Mouse (Mus musculus): ENCODE measurements around the gene Lrrc34. TPM values are rescaled to one million over a fixed set of nuclear protein-coding genes. Genes with fewer than 3 reads are reported as not detected.
A peak's percentile ranks its signal among the peaks of the same experiment; 100 is the strongest.

The Lrrc34 gene
- total and polyA plus RNA-seq, 2 experiments from 2014 or later: 1.1 to 2.0 TPM

DNA sequence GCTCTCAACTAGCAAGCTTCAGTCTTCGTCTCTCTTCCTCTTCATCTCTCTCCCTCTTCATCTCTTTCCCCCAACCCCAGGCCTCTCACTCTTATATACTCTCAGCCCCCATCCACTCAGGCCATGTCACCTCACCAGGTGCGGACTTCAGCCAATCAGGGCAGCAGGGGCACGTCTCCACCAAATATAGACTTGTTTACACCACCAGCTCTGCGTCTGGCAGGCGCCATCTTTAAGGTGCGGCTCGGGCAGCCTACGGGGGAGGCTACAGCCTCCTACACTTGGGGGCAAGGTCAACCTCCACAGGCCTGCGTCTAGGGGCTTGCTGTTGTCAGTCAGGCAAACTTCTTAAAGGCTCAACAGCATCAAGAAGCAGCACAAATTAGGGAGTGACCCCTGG lies 10.8 kb upstream of the Lrrc34 start:
- H3K9ac ChIP-seq (replicated peaks; ENCODE audit: low read length, poor library complexity, severe bottlenecking): no peak overlapping the region
- H3K9me3 ChIP-seq (ENCODE audit: low read length): no peaks in the 10 kb centered on the region
- DNase-seq (ENCODE audit: low spot score) (no peak), ATAC-seq (ENCODE audit: low FRiP score) (no peak)
- 87% methylated on average over 9 of the region's 9 CpGs for WGBS
- no peaks in the 10 kb centered on the region for H3K36me3 ChIP-seq (ENCODE audit: insufficient read depth, low read length)
- H3K4me1 ChIP-seq (ENCODE audit: insufficient read depth, low read length): no peaks in the 10 kb centered on the region
- no peak overlapping the region for H3K4me2 ChIP-seq (ENCODE audit: low read depth, low read length, poor library complexity, severe bottlenecking)
- no peak for TF ChIP-seq CTCF (IDR thresholded peaks at IDR 0.05)
- H3K27me3 ChIP-seq (ENCODE audit: insufficient read depth, low read length): no peaks in the 10 kb centered on the region
- H3K27ac ChIP-seq (ENCODE audit: low read depth, low read length): no peak overlapping the region
- H3K4me3 ChIP-seq (ENCODE audit: low read depth, low read length): no peak overlapping the region

DNA sequence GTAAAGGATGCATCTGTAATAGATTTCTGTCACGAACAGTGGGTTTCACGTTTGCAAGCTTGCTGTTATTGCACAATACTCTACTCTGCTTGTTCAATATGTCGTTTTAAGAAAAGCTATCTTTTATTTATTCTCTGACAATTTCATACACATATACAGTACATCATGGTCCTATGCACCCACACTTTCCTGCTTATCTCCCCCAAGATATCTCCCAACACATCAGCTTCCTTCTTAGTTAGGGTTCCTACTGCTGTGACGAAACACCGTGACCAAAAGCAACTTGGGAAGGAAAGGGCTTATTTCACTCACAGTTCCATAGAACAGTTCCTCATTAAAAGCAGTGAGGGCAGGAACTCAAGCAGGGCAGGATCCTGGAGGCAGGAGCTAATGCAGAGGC lies 8.3 kb upstream of the Lrrc34 start:
- no peak for TF ChIP-seq CTCF (IDR thresholded peaks at IDR 0.05)
- Histone ChIP-seq H3K27ac (ENCODE audit: low read depth, low read length) (no peak overlapping the region), H3K4me2 (ENCODE audit: low read depth, low read length, poor library complexity, severe bottlenecking) (no peak overlapping the region), H3K4me3 (ENCODE audit: low read depth, low read length) (no peak overlapping the region), H3K27me3 (ENCODE audit: insufficient read depth, low read length) (no peaks in the 10 kb centered on the region), H3K9me3 (ENCODE audit: low read length) (no peaks in the 10 kb centered on the region), H3K4me1 (ENCODE audit: insufficient read depth, low read length) (no peaks in the 10 kb centered on the region), H3K36me3 (ENCODE audit: insufficient read depth, low read length) (no peaks in the 10 kb centered on the region), H3K9ac (replicated peaks; ENCODE audit: low read length, poor library complexity, severe bottlenecking) (no peak overlapping the region)
- DNase-seq (ENCODE audit: low spot score) (no peak), ATAC-seq (ENCODE audit: low FRiP score) (no peak)
- WGBS: 90% methylated on average over 5 of the region's 5 CpGs

DNA sequence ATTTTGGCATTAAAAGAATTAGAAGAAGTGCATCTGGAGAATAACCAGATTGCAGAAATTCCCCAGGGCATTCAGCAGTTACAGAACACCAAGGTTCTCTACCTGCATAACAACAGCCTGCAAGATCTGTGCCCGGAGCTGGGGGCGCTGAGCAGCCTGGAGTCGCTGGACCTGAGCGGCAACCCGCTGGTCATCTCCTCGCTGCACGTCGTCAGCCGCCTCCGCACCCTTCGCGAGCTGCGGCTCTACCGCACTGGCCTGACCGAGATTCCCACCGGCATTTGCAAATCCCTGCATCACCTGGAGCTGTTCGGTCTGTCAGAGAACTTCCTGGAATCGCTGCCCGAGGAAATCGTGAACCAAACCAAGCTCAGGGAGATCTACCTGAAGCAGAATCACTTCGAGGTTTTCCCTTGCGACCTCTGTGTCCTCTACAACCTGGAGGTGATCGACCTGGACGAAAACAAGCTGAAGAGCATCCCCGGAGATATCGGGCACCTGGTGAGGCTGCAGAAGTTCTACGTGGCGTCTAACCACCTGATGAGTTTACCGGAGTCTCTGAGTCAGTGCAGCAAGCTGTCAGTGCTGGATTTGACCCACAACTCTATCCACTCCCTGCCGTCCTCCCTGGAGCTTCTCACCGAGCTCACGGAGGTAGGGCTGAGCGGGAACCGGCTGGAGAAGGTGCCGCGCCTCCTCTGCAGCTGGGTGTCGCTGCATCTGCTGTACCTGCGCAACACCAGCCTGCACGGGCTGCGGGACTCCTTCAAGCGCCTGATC lies 2.6 kb upstream of the Lrrc34 start:
- Histone ChIP-seq H3K4me1 (ENCODE audit: insufficient read depth, low read length) (0 out of 2 replicates have a peak, but pooled peaks cover 5% of the 10 kb centered on the region), H3K27ac (ENCODE audit: low read depth, low read length) (no peak overlapping the region), H3K9ac (replicated peaks; ENCODE audit: low read length, poor library complexity, severe bottlenecking) (peak overlapping the region; percentile 25; the same call in 1 of the 2 replicates), H3K4me3 (ENCODE audit: low read depth, low read length) (peak overlapping the region; percentile 37), H3K36me3 (ENCODE audit: insufficient read depth, low read length) (no peaks in the 10 kb centered on the region), H3K27me3 (ENCODE audit: insufficient read depth, low read length) (no peaks in the 10 kb centered on the region), H3K4me2 (ENCODE audit: low read depth, low read length, poor library complexity, severe bottlenecking) (peak overlapping the region; percentile 60), H3K9me3 (ENCODE audit: low read length) (no peaks in the 10 kb centered on the region)
- peak; percentile 43 for DNase-seq (ENCODE audit: low spot score)
- ATAC-seq (ENCODE audit: low FRiP score): peak; percentile 75
- peak; percentile 69 for TF ChIP-seq CTCF (IDR thresholded peaks at IDR 0.05)
- WGBS: 1% methylated on average over 41 of the region's 41 CpGs

DNA sequence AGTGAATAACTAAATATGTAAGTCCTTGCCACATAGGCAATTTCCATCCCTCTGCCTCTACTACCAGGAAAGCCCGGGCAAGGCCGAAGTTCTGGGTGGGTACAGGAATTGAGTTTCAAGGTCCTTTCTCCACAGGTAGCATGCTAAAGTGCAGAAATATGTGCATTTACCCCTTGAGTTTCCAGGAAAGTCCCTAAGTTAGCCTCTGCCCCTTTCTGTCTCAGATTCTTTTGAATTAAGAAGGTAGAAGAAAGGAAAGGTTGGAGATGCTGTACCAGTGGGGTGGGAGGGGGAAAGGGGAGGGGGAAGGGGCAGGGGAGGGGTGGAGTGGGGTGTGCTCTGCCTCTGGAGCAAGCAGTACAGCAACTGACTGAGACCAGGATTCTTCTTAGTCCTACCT lies 797 bp upstream of the Lrrc34 start:
- Histone ChIP-seq H3K4me3 (ENCODE audit: low read depth, low read length) (no peak overlapping the region), H3K9me3 (ENCODE audit: low read length) (no peaks in the 10 kb centered on the region), H3K4me2 (ENCODE audit: low read depth, low read length, poor library complexity, severe bottlenecking) (no peak overlapping the region), H3K4me1 (ENCODE audit: insufficient read depth, low read length) (0 out of 2 replicates have a peak, but pooled peaks cover 5% of the 10 kb centered on the region), H3K36me3 (ENCODE audit: insufficient read depth, low read length) (no peaks in the 10 kb centered on the region), H3K27ac (ENCODE audit: low read depth, low read length) (no peak overlapping the region), H3K9ac (replicated peaks; ENCODE audit: low read length, poor library complexity, severe bottlenecking) (no peak overlapping the region), H3K27me3 (ENCODE audit: insufficient read depth, low read length) (no peaks in the 10 kb centered on the region)
- ATAC-seq (ENCODE audit: low FRiP score) (no peak), DNase-seq (ENCODE audit: low spot score) (no peak)
- TF ChIP-seq CTCF (IDR thresholded peaks at IDR 0.05): no peak
- WGBS: 98% methylated on average over 2 of the region's 2 CpGs

DNA sequence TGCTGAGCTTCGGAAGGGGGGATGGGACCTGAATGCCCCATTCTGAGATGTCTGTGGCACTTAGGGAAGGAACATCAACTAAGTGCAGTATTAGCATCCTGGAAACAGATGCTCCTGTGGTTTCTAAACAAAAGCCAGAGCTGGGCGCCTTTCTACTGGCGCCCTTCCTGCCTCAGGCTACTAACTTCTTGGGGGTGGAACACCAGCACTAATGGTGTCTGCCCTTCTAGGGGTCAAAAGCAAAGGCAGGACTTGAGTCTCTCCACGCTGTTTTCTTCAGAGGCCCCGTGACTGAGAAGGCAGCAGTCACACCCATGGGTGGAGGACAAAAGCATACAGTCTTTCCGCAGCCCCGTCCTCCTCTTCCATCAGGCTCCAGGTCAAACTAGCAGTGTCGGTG lies 908 bp downstream of the Lrrc34 start:
- Histone ChIP-seq H3K27ac (ENCODE audit: low read depth, low read length) (no peak overlapping the region), H3K27me3 (ENCODE audit: insufficient read depth, low read length) (no peaks in the 10 kb centered on the region), H3K9ac (replicated peaks; ENCODE audit: low read length, poor library complexity, severe bottlenecking) (no peak overlapping the region), H3K4me1 (ENCODE audit: insufficient read depth, low read length) (0 out of 2 replicates have a peak, but pooled peaks cover 5% of the 10 kb centered on the region), H3K4me2 (ENCODE audit: low read depth, low read length, poor library complexity, severe bottlenecking) (no peak overlapping the region), H3K36me3 (ENCODE audit: insufficient read depth, low read length) (no peaks in the 10 kb centered on the region), H3K9me3 (ENCODE audit: low read length) (no peaks in the 10 kb centered on the region), H3K4me3 (ENCODE audit: low read depth, low read length) (no peak overlapping the region)
- no peak for ATAC-seq (ENCODE audit: low FRiP score)
- WGBS: 49% methylated on average over 8 of the region's 8 CpGs
- no peak for DNase-seq (ENCODE audit: low spot score)
- no peak for TF ChIP-seq CTCF (IDR thresholded peaks at IDR 0.05)

DNA sequence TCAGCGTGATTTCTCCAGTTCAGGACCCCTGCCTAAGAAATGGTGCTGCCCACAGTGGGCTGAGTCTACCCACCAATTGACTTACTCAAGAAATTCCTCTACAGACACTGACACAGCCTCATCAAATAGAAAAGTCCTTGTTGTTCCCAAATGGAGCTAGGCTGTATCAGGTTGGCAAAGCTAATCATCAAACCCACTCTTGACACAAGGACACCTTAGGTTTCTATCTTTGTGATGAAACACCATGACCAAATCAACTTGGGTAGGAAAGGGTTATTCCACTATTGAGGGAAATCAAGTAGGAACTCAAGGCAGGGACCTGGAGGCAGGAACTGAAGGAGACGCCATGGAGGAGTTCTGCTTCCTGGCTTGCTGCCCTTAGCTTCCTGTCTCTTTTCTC lies 3.5 kb downstream of the Lrrc34 start, which contains the start of gene Lrriq4:
Gene Lrriq4, plus strand, starts transcription at position 301 of the 400 bp plus-strand sequence.
- 74% methylated on average over 2 of the region's 2 CpGs for WGBS
- TF ChIP-seq CTCF (IDR thresholded peaks at IDR 0.05): no peak

More for the DNA sequence above, 3.5 kb downstream of the Lrrc34 start, which contains the start of gene Lrriq4:
- Histone ChIP-seq H3K36me3 (ENCODE audit: insufficient read depth, low read length) (no peaks in the 10 kb centered on the region), H3K9ac (replicated peaks; ENCODE audit: low read length, poor library complexity, severe bottlenecking) (no peak within 1 kb of the TSS), H3K4me1 (ENCODE audit: insufficient read depth, low read length) (0 out of 2 replicates have a peak, but pooled peaks cover 5% of the 10 kb centered on the region), H3K4me3 (ENCODE audit: low read depth, low read length) (no peak within 1 kb of the TSS), H3K27me3 (ENCODE audit: insufficient read depth, low read length) (no peaks in the 10 kb centered on the region), H3K9me3 (ENCODE audit: low read length) (no peaks in the 10 kb centered on the region), H3K27ac (ENCODE audit: low read depth, low read length) (no peak within 1 kb of the TSS), H3K4me2 (ENCODE audit: low read depth, low read length, poor library complexity, severe bottlenecking) (no peak within 1 kb of the TSS)
- DNase-seq (ENCODE audit: low spot score) (no peak), ATAC-seq (ENCODE audit: low FRiP score) (no peak)

Measured in midbrain, postnatal 0 days (tissue).